Mouse (Mus musculus) thymus, adult 2 months (tissue): ENCODE measurements around the gene Lce1g. TPM values are rescaled to one million over a fixed set of nuclear protein-coding genes. Genes with fewer than 3 reads are reported as not detected.

Experiments used
- DNase-seq: peaks from one replicate; pipeline ENCODE4 v3.0.0; 2021
- H3K27ac ChIP-seq: fragments of 200-500 bp; 2 replicates; pipeline ENCODE4 v1.5.1; 2012; ENCODE audit warnings: low read length, control low read depth; ENCODE audit not compliant: control insufficient read depth, insufficient read depth
- H3K27me3 ChIP-seq: fragments of 200-500 bp; 2 replicates; pipeline ENCODE4 v1.6.1; 2012; ENCODE audit warnings: mild to moderate bottlenecking, low read length, moderate library complexity, mixed read lengths; ENCODE audit not compliant: control insufficient read depth, insufficient read depth
- H3K36me3 ChIP-seq: fragments of 200-500 bp; 2 replicates; pipeline ENCODE4 v1.6.1; 2012; ENCODE audit warnings: mild to moderate bottlenecking, low read length, moderate library complexity; ENCODE audit not compliant: control insufficient read depth, insufficient read depth
- H3K4me1 ChIP-seq: fragments of 200-500 bp; replicated peaks from 2 replicates; pipeline ENCODE4 v1.6.1; 2012; ENCODE audit warnings: low read length; ENCODE audit not compliant: control insufficient read depth, insufficient read depth
- H3K4me3 ChIP-seq: fragments of 200-500 bp; 2 replicates; pipeline ENCODE4 v1.5.1; 2012; ENCODE audit warnings: mild to moderate bottlenecking, low read length, control low read depth, moderate library complexity; ENCODE audit not compliant: control insufficient read depth, insufficient read depth
- CTCF ChIP-seq: fragments of 200-500 bp; IDR thresholded peaks from 2 replicates; pipeline ENCODE4 v1.5.1; 2012; ENCODE audit warnings: mild to moderate bottlenecking, control low read depth, low read length, moderate library complexity, borderline replicate concordance; ENCODE audit not compliant: control insufficient read depth, poor library complexity, insufficient read depth; ENCODE audit errors: extremely low read depth
- POLR2A ChIP-seq: fragments of 200-500 bp; IDR thresholded peaks from 2 replicates; pipeline ENCODE4 v1.6.1; 2012; ENCODE audit warnings: mild to moderate bottlenecking, low read length, control low read depth, moderate library complexity; ENCODE audit not compliant: control insufficient read depth, poor library complexity, insufficient read depth; ENCODE audit errors: extremely low read depth
- whole genome bisulfite sequencing: fragments of 180-500 bp; shearing (Covaris S2); methylation state at CpG from one replicate; pipeline ENCODE4 v1.1.7; 2018; 5-methylcytosine and 5-hydroxymethylcytosine counted together
- polyA plus RNA-seq: library from polyadenylated mRNA; depleted of rRNA; stranded (reverse); fragments of >200 nt; gene quantifications from 2 replicates; pipeline ENCODE4 v1.2.3, GENCODE M21; 2012; rRNA removed

Gene Lce1g
- polyA plus RNA-seq, 1 experiment = 0.26 TPM

DNA sequence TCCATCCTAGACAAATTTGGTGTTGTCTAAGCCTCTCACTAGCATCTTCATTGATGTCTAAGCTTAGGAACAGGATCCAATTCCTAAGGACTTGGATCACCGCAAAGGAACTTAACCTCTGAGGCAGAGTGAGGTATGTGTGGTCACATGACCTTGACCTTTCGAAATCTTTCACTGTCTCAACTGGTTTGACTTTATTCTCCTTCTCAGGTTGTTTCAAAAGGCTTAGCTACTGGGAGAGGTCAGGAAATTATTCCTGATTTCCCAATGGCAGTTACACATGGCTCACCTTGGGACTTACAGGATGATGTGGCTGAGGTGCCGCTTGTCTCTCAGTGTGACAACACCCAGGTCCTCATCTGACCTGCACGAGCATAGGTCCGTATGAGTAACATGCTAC lies 29.5 kb downstream of the Lce1g start:
- Histone ChIP-seq H3K4me1 (no peaks in the 10 kb centered on the region), H3K4me3 (no peak overlapping the region), H3K36me3 (no peaks in the 10 kb centered on the region), H3K27me3 (no peaks in the 10 kb centered on the region), H3K27ac (no peak overlapping the region)
- DNase-seq = no peak
- WGBS = 90% methylated on average over 5 of the region's 5 CpGs
- TF ChIP-seq POLR2A = no peak
- no peak for TF ChIP-seq CTCF

- H3K27ac ChIP-seq = no peak within 1 kb of the TSS
- WGBS = 80% methylated on average over 3 of the region's 3 CpGs
- H3K4me3 ChIP-seq = no peak within 1 kb of the TSS
- TF ChIP-seq POLR2A (no peak), CTCF (no peak)
- H3K27me3 ChIP-seq = no peaks in the 10 kb centered on the region
- DNase-seq = no peak
- no peaks in the 10 kb centered on the region for H3K4me1 ChIP-seq
- no peaks in the 10 kb centered on the region for H3K36me3 ChIP-seq
These were observed 31.9 kb downstream of the Lce1g start, which contains the start of gene Lce1f for GRCm38 (mm10) chr3:92720250-92720649. Gene Lce1f, minus strand, starts transcription at chr3:92720350.

DNA sequence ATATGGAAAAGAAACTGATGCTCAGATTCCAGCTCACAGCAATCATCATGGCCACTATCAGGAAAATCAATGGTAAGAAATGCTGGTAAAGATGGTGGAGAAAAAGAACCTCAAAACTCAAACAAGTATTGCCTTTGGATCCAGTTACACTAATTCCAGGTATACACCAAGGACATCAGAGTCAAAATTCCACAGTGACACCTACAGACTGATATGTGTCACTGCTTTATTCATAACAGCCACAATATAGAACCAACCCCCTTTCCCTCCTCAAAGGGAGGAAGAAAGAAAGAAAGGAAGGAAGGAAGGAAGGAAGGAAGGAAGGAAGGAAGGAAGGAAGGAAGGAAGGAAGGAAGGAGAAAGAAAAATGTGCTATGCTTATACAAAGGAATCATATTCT lies 37.0 kb downstream of the Lce1g start:
- TF ChIP-seq POLR2A (no peak), CTCF (no peak)
- Histone ChIP-seq H3K27me3 (no peaks in the 10 kb centered on the region), H3K4me3 (no peak overlapping the region), H3K36me3 (no peaks in the 10 kb centered on the region), H3K27ac (no peak overlapping the region), H3K4me1 (no peaks in the 10 kb centered on the region)
- DNase-seq = no peak

DNA sequence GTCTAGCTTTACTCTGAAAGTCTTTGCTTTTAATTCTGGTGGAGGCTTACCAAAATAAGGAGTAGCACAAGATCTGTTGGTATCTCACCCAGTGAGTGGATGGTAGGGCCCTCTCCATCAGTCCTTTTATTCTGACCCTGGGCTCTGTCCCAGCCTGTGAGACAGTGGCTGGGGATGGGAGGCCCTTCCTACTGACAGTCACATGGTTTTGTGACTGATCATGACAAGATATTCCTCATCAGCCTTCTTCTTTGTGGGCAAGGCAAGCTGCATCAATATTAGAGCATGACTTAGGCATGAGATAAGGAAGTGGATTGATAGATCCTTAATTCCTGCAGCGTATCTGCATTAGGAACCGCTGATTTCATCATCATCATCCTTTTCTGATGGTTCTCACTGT lies 43.2 kb downstream of the Lce1g start, which contains the start of gene Lce1e:
Lce1e (minus strand) TSS at position 101 of the 400 bp plus-strand sequence.
- no peak within 1 kb of the TSS for H3K4me3 ChIP-seq
- no peaks in the 10 kb centered on the region for H3K27me3 ChIP-seq
- no peaks in the 10 kb centered on the region for H3K36me3 ChIP-seq
- 82% methylated on average over 2 of the region's 2 CpGs for WGBS
- no peaks in the 10 kb centered on the region for H3K4me1 ChIP-seq
- no peak within 1 kb of the TSS for H3K27ac ChIP-seq
- DNase-seq = no peak
- no peak for TF ChIP-seq POLR2A
- TF ChIP-seq CTCF = no peak

Other genes starting within 250 kb of the Lce1g start
- 0.82 and 1.9 TPM in 2 replicates for gene 2310046K23Rik, start 217.8 kb downstream of the Lce1g start, polyA plus RNA-seq
- gene Ivl, start 178.6 kb downstream of the Lce1g start, polyA plus RNA-seq = 0.26 and 0.28 TPM in 2 replicates
- 0.45 and 1.3 TPM in 2 replicates for gene Smcp, start 163.3 kb downstream of the Lce1g start, polyA plus RNA-seq
- 0.22 TPM in 1 of 2 replicates, not detected in the other for gene 2210017I01Rik, start 144.8 kb downstream of the Lce1g start, polyA plus RNA-seq
- gene Lce6a, start 130.7 kb downstream of the Lce1g start, polyA plus RNA-seq = not detected in 2 replicates
- gene Lce1a1, start 104.0 kb downstream of the Lce1g start, polyA plus RNA-seq = 0.42 and 0.85 TPM in 2 replicates
- gene Lce1b, start 95.4 kb downstream of the Lce1g start, polyA plus RNA-seq = 0.54 and 1.1 TPM in 2 replicates
- 0.47 and 1.00 TPM in 2 replicates for gene Lce1a2, start 82.0 kb downstream of the Lce1g start, polyA plus RNA-seq
- gene Lce1c, start 73.1 kb downstream of the Lce1g start, polyA plus RNA-seq = 0.20 TPM in 2 replicates
- 0.37 and 0.96 TPM in 2 replicates for gene Lce1d, start 65.1 kb downstream of the Lce1g start, polyA plus RNA-seq
- 0.31 and 0.48 TPM in 2 replicates for gene Lce1e, start 43.3 kb downstream of the Lce1g start, polyA plus RNA-seq
- 0.26 and 0.73 TPM in 2 replicates for gene Lce1f, start 32.0 kb downstream of the Lce1g start, polyA plus RNA-seq
- not detected in 2 replicates for gene Gm38119, start 13.2 kb downstream of the Lce1g start, polyA plus RNA-seq
- 0.27 TPM in 1 of 2 replicates, not detected in the other for gene Lce1h, start 12.7 kb upstream of the Lce1g start, polyA plus RNA-seq
- gene Lce1i, start 26.6 kb upstream of the Lce1g start, polyA plus RNA-seq = 0.27 TPM in 1 of 2 replicates, not detected in the other
- 0.66 and 1.3 TPM in 2 replicates for gene Lce1j, start 38.2 kb upstream of the Lce1g start, polyA plus RNA-seq
- gene Lce1k, start 55.6 kb upstream of the Lce1g start, polyA plus RNA-seq = 0.35 TPM in 1 of 2 replicates, not detected in the other
- gene Kprp, start 74.9 kb upstream of the Lce1g start, polyA plus RNA-seq = 0.38 and 0.40 TPM in 2 replicates
- gene Lce1l, start 98.9 kb upstream of the Lce1g start, polyA plus RNA-seq = 0.23 TPM in 1 of 2 replicates, not detected in the other
- 0.36 TPM in 2 replicates for gene 2310050C09Rik, start 117.9 kb upstream of the Lce1g start, polyA plus RNA-seq
- gene Lce3a, start 173.9 kb upstream of the Lce1g start, polyA plus RNA-seq = 0.41 TPM in 1 of 2 replicates, not detected in the other
- gene Lce3b, start 180.6 kb upstream of the Lce1g start, polyA plus RNA-seq = 0.88 and 1.8 TPM in 2 replicates
- 0.48 and 1.2 TPM in 2 replicates for gene Lce3c, start 192.1 kb upstream of the Lce1g start, polyA plus RNA-seq
- not detected in 2 replicates for gene Lce3d, start 205.1 kb upstream of the Lce1g start, polyA plus RNA-seq
- 0.34 TPM in 1 of 2 replicates, not detected in the other for gene Lce3e, start 214.7 kb upstream of the Lce1g start, polyA plus RNA-seq
- gene Lce3f, start 239.9 kb upstream of the Lce1g start, polyA plus RNA-seq = 0.43 TPM in 1 of 2 replicates, not detected in the other